Mouse (Mus musculus) embryonic fibroblast, embryonic 13.5 days (primary cell): ENCODE data around the gene Nsl1.

Experiments used
- CTCF ChIP-seq: IDR thresholded peaks from 2 replicates; pipeline ENCODE4 v1.5.1; 2011; ENCODE audit warnings: mild to moderate bottlenecking, control low read depth, low read length, moderate library complexity, borderline replicate concordance; ENCODE audit not compliant: insufficient read depth
- POLR2A ChIP-seq: IDR thresholded peaks from 2 replicates; pipeline ENCODE4 v1.6.1; 2011; ENCODE audit warnings: low read depth, mild to moderate bottlenecking, control low read depth, low read length, moderate library complexity

DNA sequence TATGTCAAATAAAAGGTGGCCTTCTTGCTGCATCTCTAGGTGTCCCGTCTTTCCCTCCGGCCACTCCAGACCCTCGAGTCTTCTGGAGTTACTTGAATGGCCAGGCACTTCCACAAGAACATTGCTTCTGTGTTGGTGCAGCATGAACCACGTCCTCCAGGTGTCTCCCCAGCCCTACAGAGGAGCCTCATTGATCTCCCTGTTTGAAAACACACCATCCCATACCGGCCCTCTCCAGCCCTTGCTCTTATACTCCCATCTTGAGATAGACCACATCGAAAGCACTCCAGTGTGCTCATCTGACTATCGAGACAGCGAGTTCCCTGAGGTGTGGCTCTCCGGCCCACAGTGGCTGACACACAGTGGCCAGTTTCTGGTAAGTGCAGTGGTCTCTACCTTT is 32.2 kb downstream of the Nsl1 start:
- TF ChIP-seq POLR2A (no peak), CTCF (peak; percentile 44; the same call in 1 of the 2 replicates)
